Mouse (Mus musculus): ENCODE data around the gene Gm37240.

Gene Gm37240

DNA sequence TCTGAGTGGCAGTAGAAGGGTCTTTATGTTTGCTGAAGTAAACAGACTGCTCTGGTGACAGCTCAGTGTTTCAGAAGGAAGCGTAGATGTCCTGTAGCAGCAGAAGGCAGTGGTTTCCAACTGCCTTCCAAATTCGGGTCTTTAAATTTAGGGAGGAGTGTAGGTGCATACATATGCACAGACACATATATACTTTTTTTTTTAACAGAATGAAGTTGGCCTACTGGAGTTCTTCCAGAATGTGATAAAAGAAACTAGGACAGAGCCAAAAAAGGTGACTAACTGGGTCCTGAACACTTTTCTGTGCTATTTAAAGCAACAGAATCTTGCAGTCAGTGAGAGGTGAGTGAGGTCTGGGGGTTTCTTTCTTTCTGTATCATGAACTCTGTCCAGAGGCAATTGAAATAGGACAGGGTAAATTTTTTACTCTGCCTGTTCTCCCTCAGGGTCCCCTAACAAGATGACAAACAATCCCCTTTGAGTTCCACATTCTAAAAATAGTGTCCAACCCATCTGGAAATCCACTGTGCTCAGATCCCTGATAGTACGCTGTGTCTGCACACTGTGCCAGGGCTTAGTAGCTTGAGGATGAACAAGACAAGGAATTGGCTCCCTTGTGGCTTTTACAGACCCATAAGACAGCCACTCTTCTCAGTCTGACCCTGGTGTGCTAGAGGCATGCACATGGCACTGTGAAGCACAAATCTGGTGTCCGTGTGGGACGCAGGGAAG lies 250.4 kb downstream of the Gm37240 start:
- in situ Hi-C loops (cut with MboI, MseI): no loop called here

DNA sequence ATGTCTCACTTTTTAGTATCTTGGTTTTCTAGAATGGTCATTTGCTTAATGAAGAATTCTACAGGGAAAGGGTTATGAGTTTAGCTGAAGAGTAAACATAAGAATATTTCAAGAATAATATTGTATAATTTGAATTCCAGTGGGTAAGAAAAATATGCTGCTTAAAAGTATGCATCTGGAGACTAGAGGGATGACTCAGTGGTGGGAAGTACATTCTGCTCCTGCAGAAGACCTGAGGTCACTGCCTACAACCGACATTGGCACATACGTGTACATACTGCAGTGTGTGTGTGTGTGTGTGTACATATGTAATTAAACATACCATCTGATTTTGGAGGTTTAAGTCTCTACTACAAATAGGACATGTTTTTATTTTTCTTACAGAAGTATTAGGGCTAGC lies 251.7 kb downstream of the Gm37240 start:
- in situ Hi-C loops (cut with MboI, MseI): no loop called here

DNA sequence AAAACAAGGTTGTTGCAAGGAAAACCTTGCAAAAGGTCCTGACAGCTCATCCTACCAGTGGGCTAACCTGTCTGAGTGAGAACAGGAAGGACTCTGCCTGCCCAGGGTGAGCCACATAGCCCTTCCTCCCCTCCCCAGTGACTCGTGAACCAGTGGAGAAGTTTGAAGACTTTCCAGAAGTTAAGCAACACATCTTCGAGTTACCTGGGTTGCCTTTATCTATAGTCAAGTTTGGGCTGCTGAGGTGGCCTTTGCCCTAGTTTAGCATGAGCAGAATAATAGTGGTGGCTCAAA lies 252.2 kb downstream of the Gm37240 start:
- in situ Hi-C loops (cut with MboI, MseI): no loop called here

DNA sequence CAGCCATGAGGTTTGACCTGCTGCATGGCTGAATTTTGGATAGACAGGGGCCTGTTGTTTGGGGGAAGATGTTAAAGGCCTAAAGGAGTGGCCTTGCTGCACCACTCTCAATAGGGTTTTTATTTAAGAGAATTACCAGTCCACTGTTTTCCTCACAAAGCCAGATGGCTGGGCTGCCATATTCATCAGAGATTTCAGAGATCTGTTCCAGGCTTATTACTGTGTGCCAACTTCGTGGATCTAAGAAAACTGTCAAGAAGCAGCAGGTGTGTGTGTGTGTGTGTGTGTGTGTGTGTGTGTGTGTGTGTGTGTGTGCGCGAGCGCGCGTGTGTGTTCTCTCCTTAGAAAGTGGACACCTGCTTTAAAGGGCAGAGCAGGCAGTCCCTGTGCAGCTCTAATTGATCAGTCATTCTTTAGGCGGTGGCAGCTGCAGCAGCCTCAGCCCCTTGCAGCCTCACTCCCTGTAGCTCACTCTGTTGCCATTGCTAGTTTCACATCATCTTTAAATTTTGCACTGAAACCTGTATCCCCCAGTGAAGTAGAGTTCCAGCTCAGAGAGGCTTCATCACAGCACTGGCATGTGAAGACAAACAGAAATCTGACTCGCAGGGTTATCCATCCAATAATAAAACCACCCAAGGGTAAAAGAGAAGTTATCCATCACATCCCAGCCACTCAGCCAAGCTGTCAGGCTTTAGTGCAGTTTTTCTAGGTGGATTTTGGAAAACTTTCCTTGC lies 252.8 kb downstream of the Gm37240 start:
- in situ Hi-C loops (cut with MboI, MseI): no loop called here

DNA sequence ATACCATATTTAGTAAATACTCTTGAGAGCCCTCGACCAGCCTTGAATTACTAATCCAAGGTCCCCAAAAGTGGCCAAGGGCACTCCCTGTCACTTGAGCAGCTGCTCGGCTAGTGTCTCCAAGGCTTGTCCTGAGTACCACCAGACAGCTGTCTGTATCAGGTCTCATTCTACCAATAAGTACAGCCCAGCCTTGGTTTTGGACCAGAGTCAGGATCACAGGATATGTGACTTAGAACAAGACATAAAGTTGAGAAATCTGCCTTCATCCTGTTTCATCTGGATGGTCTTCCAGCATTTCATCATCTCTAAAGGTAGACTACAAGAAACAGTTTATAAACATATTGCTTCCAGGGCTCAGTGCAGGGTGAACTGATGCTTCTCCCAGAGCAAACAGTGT lies 253.6 kb downstream of the Gm37240 start:
- in situ Hi-C loops (cut with MboI, MseI): no loop called here

DNA sequence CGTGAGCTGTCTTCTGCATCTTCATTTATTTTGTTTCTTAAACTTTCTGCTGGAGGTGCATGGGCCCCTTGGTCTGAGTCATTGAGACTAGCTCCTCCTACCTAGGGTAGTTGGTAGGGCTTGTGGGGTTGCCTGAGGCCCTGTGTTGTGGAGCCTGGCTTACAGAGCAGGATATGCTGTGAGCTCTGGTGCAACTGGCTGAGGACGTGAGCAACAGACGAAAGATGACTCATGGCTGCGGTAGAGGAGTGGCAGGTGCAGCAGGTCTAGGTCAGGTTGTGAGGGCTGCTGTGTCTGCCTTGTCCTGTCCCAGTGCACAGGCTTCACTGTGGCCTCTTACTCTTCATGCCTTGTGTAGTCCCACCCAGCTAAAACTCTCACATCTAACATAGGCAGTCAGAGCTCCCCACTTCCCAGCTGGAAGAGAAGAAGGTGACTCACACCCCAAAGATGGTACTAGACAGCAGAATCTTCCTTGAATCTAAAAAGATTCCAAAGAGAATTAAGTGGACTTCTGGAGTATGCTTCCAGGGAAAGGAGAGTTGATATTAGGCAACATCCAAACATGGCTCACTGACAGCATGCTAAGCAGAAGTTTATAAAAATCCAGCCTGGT lies 257.3 kb downstream of the Gm37240 start:
- in situ Hi-C loops (cut with MboI, MseI): no loop called here

DNA sequence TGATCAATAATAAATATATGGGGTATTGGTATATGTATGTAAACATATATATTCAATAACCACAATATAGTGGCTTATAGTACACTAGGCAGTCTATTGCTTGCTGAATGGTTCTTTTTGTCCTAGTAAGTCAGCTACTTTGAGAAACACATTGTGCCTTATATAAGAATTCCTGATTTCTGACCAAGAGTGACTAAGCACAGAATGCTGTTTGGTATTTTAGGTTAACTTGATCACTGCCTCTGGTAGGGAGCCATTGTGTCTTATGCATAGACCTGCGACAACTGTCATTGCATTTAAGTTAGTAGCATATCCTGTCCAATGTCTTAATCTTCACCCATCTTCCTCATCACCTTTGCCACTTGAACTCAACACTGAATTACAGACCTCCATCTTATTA lies 267.6 kb downstream of the Gm37240 start:
- in situ Hi-C loops (cut with MboI, MseI): no loop called here

DNA sequence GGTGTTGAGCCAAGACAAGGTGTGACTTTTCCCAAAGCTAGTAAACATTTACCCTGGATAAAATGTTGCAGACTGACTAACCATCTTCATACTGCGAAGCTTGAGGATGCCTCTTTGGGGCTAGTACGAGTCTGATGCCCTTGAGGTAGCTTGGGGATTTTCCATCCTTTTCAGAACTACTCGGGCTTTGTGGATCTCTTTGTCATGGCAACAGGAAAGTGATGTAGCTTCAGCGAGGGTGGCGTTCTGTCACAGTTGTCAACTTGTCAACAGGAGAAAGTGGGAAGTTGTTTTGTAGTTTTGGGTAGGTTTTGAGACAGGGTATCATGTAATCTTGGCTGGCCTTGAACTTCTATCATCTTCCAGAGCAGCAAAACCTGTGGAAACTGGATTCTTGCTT lies 268.0 kb downstream of the Gm37240 start:
- in situ Hi-C loops (cut with MboI, MseI): no loop called here

DNA sequence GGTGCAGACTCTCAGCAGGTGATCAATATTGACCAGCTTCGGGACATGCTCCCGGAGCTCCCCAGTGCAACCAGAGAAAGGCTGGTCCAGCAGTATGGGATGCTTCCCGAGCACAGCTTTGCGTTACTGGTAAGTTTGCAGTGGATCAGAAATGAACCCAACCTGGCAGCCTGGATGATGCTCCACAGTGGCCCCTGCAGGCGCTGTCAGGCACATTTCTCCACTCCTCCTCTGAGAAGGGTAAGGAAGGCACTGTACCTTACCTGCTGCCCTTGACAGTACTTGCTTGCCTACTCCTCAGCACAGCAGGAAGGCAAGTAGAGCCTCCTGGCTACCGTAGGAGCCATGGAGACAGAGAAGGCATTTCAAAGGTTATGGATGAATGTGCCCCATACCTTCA lies 268.4 kb downstream of the Gm37240 start:
- in situ Hi-C loops (cut with MboI, MseI): no loop called here

DNA sequence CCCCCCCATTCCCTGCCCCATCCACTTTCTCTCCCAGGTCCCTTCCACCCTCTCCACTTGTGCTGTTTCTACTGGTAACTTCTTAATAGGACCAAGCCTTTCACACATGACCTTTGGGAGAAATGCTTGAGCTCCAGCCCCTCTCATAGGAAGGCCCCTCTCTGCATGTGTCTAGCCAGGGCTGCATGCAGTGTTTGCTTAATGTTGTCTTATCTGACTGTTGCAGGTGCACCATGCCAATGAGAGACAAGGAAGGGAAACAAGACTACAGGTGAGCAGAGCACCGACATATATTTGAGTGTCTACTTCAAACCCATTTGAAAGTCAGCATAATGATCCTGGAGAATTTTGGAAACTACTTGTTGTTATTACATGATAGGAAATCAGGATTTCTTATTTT lies 270.9 kb downstream of the Gm37240 start:
- in situ Hi-C loops (cut with MboI, MseI): no loop called here

DNA sequence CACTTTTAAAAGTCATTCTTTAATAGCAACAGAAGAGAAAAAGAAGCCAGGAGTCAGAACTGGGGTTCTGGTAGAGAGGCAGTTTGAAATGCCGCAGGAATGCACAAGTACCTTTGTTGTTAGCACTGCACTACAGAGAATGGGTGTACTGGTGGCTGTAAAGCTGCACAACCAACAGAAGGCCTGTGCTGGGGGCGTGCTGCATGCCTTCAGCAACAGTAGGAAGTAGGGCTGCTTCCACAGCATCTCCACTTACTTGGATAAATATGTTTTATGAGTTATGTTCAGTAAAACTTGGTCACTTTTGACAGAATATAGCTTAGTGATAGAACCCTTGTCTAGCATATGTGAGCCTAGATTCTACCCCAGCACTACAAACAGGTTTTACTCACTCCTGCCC lies 279.6 kb downstream of the Gm37240 start:
- in situ Hi-C loops (cut with MboI, MseI): no loop called here

DNA sequence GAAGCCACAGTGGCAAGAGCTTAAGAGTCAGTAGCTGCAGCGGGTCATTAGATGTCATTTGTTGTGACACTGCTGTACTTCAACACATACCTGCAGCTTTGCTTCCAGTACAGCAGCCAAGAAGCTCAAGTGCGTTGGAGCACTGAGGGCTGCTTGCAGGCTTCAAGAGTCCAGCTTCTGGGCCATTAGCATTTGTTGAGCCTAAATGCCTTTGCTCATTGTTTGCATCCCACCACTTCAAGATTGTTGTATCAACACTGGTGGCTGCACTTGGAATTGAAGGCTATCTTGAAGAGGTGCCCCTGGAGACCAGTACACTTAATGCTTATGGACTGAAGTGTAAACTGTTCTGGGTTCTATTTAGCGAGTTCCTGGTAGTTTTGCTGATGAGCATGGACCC lies 280.4 kb downstream of the Gm37240 start:
- in situ Hi-C loops (cut with MboI, MseI): no loop called here

DNA sequence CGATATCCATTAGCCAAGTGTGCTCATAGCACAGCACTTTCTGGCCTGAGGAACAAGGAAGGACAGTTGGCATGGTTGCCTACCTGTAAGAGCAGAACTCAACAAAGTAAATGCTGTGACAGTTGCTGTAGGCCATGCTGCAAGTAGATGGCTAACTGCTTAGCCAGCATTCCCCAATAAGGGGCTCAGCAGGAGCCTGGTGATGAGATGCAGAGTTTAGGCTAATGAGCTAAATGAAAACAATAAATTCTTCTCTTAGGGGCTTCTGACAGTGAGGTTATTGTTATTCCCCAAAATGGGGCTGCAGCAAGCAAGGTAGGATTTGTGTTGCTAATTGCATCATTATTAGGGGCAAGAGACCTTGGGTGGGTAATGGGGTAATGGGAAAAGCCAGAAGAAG lies 283.5 kb downstream of the Gm37240 start:
- in situ Hi-C loops (cut with MboI, MseI): no loop called here

DNA sequence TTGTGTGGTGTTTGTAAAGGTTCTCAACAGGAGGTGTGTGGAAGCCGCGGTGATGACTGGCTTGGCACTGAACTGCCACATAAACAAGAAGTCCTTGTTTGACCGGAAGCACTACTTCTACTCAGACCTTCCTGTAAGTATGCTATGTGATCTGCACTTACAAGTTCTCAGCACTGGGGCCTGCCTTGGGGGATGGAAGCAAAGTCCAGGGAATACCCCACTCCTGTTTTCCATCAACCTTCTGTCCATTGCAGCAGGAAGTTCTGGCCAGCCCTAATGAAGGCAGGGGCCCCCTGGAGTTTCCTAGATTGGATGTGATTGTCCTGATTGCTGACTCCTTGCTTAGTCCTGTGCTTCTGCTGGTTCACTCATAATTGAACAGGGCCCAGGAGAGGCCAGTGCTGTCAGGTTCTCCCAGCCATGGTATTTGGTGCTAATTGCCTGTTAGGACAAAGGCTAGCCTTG lies 285.4 kb downstream of the Gm37240 start:
- in situ Hi-C loops (cut with MboI, MseI): no loop called here

DNA sequence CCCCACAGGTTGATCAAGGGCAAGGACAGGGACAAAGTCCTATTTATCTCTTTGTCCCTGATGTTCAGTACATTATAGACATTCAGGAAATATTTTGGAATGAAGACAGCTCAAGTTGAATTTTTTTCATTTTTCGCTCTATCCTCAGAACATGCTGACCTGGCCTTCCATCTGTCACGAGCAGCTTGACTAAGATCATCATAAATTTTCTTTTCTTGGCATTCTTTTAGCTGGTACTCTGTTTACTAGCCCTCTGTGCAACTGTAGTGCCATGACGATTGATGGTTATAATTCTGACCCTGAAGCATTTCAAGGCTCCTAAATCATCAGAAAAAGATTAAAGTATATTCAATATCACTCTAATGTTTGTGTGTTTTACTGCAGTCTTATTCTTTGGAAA lies 287.8 kb downstream of the Gm37240 start:
- in situ Hi-C loops (cut with MboI, MseI): no loop called here

DNA sequence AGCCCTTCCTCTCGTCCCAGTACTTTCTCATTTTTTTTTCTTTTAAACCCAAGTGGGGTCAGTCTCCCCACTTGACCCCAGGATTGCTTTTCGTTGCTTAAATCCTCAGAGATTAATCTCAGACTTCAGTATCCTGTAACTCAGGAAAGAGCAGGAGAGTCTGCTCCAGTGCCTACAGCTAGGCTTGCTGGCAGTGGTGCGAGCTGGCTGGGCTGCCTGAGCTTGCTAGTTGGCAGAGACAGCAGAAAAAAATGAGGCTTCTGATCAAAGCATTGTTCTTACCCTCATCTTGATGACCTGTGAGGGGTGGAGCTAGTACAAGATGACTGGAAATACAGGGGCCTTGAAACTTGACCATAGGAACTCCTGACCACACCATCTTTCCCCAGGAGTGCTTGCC lies 292.9 kb downstream of the Gm37240 start:
- in situ Hi-C loops (cut with MboI, MseI): no loop called here

DNA sequence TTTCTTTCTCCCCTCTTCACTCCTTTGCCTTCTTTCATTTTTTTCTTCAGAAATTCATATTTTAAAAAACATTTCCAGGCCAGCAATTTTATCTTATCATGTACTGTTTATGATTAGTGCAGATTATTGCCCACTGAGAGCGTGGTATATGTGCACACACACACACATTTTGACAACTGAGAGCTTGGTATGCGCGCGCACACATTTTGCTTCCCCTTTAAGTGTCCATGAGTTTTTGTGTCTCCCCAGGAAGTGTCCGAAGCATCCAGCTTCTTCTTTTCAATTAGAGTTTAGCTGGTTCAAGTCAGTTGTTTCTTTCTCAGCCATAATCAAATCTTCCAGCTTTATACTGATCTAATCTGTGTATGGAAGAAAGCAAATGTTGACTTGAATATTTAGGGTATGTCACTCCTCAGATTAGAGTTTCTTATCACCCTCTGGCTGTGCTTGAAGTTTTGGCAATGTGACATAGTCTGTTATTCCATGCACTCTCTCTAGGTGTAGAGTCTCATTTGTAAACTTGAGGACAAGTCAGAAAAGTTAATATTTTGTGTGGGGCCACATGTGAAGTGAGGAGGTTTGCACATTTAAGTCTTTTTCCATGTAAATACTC lies 294.6 kb downstream of the Gm37240 start:
- in situ Hi-C loops (cut with MboI, MseI): no loop called here

DNA sequence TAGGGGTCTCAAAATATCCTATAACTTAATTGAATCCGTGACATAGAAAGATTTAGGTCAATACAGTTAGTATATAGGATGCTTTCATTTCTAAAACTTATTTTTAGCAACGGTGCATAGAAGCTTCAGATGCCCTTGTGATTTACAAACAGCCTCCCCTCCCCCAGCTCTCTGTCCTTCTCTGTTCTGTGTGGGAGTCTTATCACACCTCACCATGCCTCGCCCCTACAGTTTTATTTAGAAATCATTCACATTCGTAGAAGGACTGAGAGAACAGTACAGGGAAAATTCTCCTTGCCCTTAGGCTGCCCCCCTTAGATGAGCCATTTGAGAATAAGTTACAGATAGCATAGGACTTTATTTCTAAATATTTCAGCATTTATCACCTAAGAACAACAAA lies 295.3 kb downstream of the Gm37240 start:
- in situ Hi-C loops (cut with MboI, MseI): no loop called here

DNA sequence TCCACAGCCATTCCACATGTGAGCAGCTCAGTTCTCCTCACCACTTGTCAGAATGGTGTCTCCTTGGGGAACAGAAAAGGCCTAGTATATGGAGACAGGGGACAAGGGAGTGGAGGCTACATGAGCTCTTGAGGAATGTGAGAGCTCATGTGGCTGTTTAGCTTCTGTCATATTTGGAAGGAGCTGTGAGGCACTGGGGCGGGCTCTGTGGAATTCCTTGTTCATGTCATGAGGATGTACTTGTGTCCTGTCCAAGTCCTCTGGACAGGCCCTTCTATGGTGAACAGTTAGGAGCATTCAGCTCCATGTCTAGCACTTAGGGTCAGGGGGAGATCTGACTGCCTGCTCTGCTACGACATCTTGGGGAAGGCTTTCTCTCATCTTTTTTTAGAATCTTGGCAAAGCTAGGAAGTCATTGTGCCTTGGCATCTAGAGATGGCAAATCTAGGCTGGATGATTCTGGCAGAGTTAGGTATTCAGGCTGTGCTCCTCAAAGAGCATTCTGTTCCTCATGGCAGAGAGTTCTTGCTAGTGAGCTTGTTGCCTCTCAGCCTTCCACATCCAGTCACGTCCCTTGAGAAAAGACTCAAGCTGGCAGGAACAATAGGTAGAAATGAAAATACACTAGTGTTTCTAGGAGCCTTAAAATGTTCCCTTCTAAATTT lies 297.1 kb downstream of the Gm37240 start:
- in situ Hi-C loops (cut with MboI, MseI): no loop called here

DNA sequence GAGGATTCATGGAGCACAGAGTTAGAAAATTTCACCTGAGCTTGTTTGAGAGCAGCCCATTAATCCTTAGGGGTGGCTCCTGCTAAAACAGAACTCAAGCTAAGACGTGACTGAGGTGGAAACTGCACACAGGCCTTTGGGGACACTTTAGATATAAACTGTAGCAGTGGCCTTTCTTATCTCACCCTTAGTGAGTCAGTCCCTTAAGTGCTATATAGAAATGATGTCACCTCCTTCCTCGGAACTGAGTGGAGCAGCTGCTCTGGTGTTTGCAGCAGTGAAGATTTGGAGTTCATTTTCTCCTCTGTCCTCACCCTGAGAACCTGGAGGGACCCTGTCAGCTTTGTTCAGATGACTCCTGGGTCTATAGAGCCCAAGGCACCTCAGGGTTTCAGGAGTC lies 298.6 kb downstream of the Gm37240 start:
- in situ Hi-C loops (cut with MboI, MseI): no loop called here

DNA sequence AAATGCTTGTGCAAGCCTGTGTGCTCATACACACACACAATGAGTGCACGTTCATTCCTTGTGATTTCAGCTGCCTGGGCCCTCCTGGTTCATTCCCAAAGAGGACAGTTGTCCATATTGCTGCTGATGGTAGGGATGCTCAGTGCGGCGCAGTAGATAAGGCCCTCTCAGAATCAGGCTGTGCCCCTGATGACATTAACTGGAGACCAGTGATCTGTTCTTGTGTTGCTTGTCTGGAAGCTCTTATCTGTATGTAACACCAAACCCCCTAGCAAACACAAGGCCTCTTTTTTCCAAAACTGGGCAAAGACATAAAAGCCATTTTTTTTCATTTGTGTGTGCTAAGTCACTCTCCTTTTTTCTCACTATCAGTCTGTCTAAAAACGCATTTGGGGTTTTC lies 302.4 kb downstream of the Gm37240 start:
- in situ Hi-C loops (cut with MboI, MseI): no loop called here

DNA sequence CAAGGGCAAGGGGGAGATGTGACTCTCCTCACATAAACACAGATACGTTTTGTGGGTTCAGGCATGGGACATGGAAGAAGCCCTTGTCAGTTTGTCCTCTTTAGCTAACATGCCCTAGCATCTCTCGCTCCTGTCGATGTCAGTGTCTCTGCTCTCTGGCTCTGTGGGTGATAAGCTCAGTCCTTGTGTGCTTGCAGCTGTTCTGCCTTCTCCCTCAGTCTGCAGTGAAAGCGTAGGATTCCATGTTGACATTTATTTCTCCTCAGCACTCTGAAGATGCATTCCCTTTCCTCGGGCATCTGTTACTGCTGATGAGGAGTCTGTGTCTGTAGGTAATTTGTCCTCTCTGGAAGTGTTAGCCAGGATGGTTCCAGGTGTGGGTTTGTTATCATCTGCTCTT lies 304.1 kb downstream of the Gm37240 start:
- in situ Hi-C loops (cut with MboI, MseI): no loop called here
